Mouse (Mus musculus) ES-E14 (cell line): ENCODE results near the gene Tmx1.

Experiments used
- CHD2 ChIP-seq: IDR thresholded peaks from 2 replicates; pipeline ENCODE4 v1.6.1; 2014; ENCODE audit warnings: mild to moderate bottlenecking, low read depth, low read length, inconsistent platforms
- HCFC1 ChIP-seq: IDR thresholded peaks from 2 replicates; pipeline ENCODE4 v1.6.1; 2012; ENCODE audit warnings: low read length, inconsistent platforms, borderline replicate concordance; ENCODE audit not compliant: insufficient read depth
- MAFK ChIP-seq: IDR thresholded peaks from 2 replicates; pipeline ENCODE4 v1.6.1; 2014; ENCODE audit warnings: mild to moderate bottlenecking, low read depth, low read length, inconsistent platforms; ENCODE audit not compliant: insufficient read depth
- ZC3H11A ChIP-seq: IDR thresholded peaks from 2 replicates; pipeline ENCODE4 v1.6.1; 2012; ENCODE audit warnings: low read depth, mild to moderate bottlenecking, inconsistent platforms, low read length, borderline replicate concordance
- ZNF384 ChIP-seq: IDR thresholded peaks from 2 replicates; pipeline ENCODE4 v1.6.1; 2012; ENCODE audit warnings: low read depth, low read length, inconsistent platforms

GRCm38 (mm10) chr12:70512431-70512830 is 59.5 kb downstream of the Tmx1 start:
- TF ChIP-seq HCFC1: no peak
- TF ChIP-seq MAFK: no peak
- TF ChIP-seq ZC3H11A: peak; percentile 65; the same call in 1 of the 2 replicates
- TF ChIP-seq ZNF384: no peak
- no peak for TF ChIP-seq CHD2
